Mouse (Mus musculus) kidney, embryonic 15.5 days (tissue): ENCODE measurements around the gene Topaz1. TPM values are rescaled to one million over a fixed set of nuclear protein-coding genes. Genes with fewer than 3 reads are reported as not detected.

Experiments used
- polyA plus RNA-seq: library from polyadenylated mRNA; unstranded; fragments of >200 nt; fragmentation: Nextera tagmentation; extraction: Ambion mirVana; gene quantifications from 2 replicates; pipeline ENCODE4 v1.2.1, GENCODE M21; 2015

The Topaz1 gene
- polyA plus RNA-seq, 1 experiment from 2014 or later: not detected

Other genes starting within 250 kb of the Topaz1 start
- 5.2 and 6.3 TPM in 2 replicates for gene Tcaim, start 58.2 kb downstream of the Topaz1 start, polyA plus RNA-seq
- gene Gm35549, start 96.7 kb downstream of the Topaz1 start, polyA plus RNA-seq: 0.39 and 0.44 TPM in 2 replicates
- gene Zfp445, start 118.7 kb downstream of the Topaz1 start, polyA plus RNA-seq: 70.8 and 71.3 TPM in 2 replicates
- 5.0 TPM in 2 replicates for gene Zkscan7, start 138.3 kb downstream of the Topaz1 start, polyA plus RNA-seq
- 24.0 and 25.2 TPM in 2 replicates for gene Zfp105, start 175.7 kb downstream of the Topaz1 start, polyA plus RNA-seq
- 26.8 and 33.1 TPM in 2 replicates for gene 1110059G10Rik, start 203.7 kb downstream of the Topaz1 start, polyA plus RNA-seq
- gene Kif15, start 203.7 kb downstream of the Topaz1 start, polyA plus RNA-seq: 59.3 and 60.1 TPM in 2 replicates